Mouse (Mus musculus) spleen, postnatal 0 days (tissue): ENCODE data around the gene Gm4027. TPM values are rescaled to one million over a fixed set of nuclear protein-coding genes. Genes with fewer than 3 reads are reported as not detected.

Experiments
- polyA plus RNA-seq: library from polyadenylated mRNA; unstranded; fragments of >200 nt; fragmentation: Nextera tagmentation; extraction: Ambion mirVana; gene quantifications from 2 replicates; pipeline ENCODE4 v1.2.1, GENCODE M21; 2015

Gm4027 gene
- not detected in 2 replicates for polyA plus RNA-seq

DNA sequence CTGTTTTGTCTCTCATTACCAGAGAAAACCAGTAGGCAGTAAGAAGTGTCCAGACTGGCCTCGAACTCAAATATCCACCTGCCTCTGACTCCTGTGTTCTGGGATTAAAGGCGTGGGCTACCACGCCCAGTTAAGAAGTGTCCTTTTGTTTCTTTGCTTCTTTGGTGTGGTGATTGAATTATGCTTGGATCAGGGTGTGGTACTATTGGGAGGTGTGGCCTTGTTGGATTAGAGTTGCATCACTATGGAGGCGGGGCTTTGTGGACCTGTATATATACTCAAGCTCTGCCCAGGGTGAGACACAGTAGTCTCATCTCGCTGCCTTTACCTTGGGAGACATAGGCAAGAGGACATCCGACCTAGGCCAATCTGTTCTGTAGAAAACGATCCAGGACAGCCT lies at the start of gene Gm4027:
Gene Gm4027 (plus strand): TSS at position 301 of the 400 bp plus-strand sequence.

GRCm38 (mm10) chr12:87602388-87602787 lies 16.3 kb upstream of the Gm4027 start, which contains the start of gene Oog1:
Oog1 (plus strand) TSS chr12:87602688.

DNA sequence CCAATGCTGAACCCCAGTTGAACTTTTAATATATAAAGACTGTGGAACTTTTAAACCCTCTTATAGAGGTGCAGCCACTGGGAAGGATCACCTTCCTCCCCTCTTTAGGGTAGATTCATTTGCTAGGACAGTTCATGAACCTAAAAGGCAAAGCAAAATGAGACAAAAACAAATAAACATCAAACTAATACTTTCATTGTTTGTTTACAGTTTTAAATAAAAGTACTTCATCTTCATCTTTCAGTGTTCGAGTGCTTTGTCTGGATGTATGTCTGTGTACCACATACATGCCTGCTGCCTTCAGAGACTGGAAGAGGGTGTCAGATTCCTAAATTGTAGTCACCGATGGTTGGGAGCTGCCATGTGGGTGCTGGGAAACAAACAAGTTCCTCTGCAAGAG lies 25.9 kb downstream of the Gm4027 start, which contains the start of gene Gm16381:
Gene Gm16381 (minus strand): TSS at position 101 of the 400 bp plus-strand sequence.

Other genes with a start within 250 kb of the Gm4027 start
- 56.9 and 67.7 TPM in 2 replicates for gene Sptlc2, start 230.5 kb upstream of the Gm4027 start, polyA plus RNA-seq
- 175 and 197 TPM in 2 replicates for gene Slirp, start 175.0 kb upstream of the Gm4027 start, polyA plus RNA-seq
- gene Alkbh1, start 174.9 kb upstream of the Gm4027 start, polyA plus RNA-seq, result 37.2 and 38.7 TPM in 2 replicates
- gene Snw1, start 146.6 kb upstream of the Gm4027 start, polyA plus RNA-seq, result 79.3 and 80.0 TPM in 2 replicates
- not detected in 2 replicates for gene Gm5788, start 124.1 kb upstream of the Gm4027 start, polyA plus RNA-seq
- not detected in 2 replicates for gene Gm8300, start 104.6 kb upstream of the Gm4027 start, polyA plus RNA-seq
- not detected in 2 replicates for gene Oog1, start 16.2 kb upstream of the Gm4027 start, polyA plus RNA-seq
- not detected in 2 replicates for gene Gm16381, start 25.8 kb downstream of the Gm4027 start, polyA plus RNA-seq
- not detected in 2 replicates for gene Gm21319, start 156.9 kb downstream of the Gm4027 start, polyA plus RNA-seq
- not detected in 2 replicates for gene Gm21936, start 176.6 kb downstream of the Gm4027 start, polyA plus RNA-seq
- not detected in 2 replicates for gene BB287469, start 197.7 kb downstream of the Gm4027 start, polyA plus RNA-seq
- not detected in 2 replicates for gene Gm2001, start 223.5 kb downstream of the Gm4027 start, polyA plus RNA-seq